Mouse (Mus musculus) erythroblast, adult 5-6 weeks (primary cell): ENCODE measurements around the gene Olfr1058. TPM values are rescaled to one million over a fixed set of nuclear protein-coding genes. Genes with fewer than 3 reads are reported as not detected.
"Not testable (repeated sequence)": the region's sequence is repeated elsewhere in the genome, so short reads cannot be mapped to it uniquely, and the experiment has no call there.

ENCODE experiments used
- ATAC-seq: replicated peaks from 2 replicates; pipeline ENCODE4 v1.8.0; 2016; ENCODE audit warnings: moderate number of reproducible peaks, mild to moderate bottlenecking, moderate TSS enrichment, inconsistent platforms; ENCODE audit not compliant: poor library complexity, low FRiP score, severe bottlenecking
- total RNA-seq, 2 experiments: library from RNA; stranded (forward) in 1 of 2; stranded (reverse) in 1 of 2; fragments of 150-400 nt in 1 of 2; fragments of 200-764, 138-1000 nt in 1 of 2; gene quantifications; 2 replicates each; pipeline versions ENCODE4 v1.2.3 to v1.2.4; 2015 to 2017; ENCODE audit warnings: low replicate concordance in 2 of 2

Olfr1058 gene
- total RNA-seq (2015; ENCODE audit: low replicate concordance) = not detected in 2 replicates
- not detected in 2 replicates for total RNA-seq (2017; ENCODE audit: low replicate concordance)

- ATAC-seq = not testable (repeated sequence)
Observed at GRCm38 (mm10) chr2:86388461-86388860, at the start of gene Olfr1058. Gene Olfr1058 (minus strand): TSS chr2:86388561.

- ATAC-seq = not testable (repeated sequence)
Observed at GRCm38 (mm10) chr2:86428511-86428910, 40.1 kb upstream of the Olfr1058 start.

GRCm38 (mm10) chr2:86426649-86427048, 38.3 kb upstream of the Olfr1058 start, which contains the start of gene Olfr1062:
Gene Olfr1062 (minus strand): TSS chr2:86426749.
- ATAC-seq = not testable (repeated sequence)

- no peak for ATAC-seq
Observed at GRCm38 (mm10) chr2:86413950-86414349, 25.6 kb upstream of the Olfr1058 start, which contains the start of gene Olfr1061. Gene Olfr1061 (minus strand): TSS chr2:86414050.

GRCm38 (mm10) chr2:86395114-86395513, 6.8 kb upstream of the Olfr1058 start:
- no peak for ATAC-seq

GRCm38 (mm10) chr2:86378293-86378692, 10.1 kb downstream of the Olfr1058 start, which contains the start of gene Olfr1057:
Gene Olfr1057 (minus strand): TSS chr2:86378393.
- no peak for ATAC-seq

- not testable (repeated sequence) for ATAC-seq
Observed at GRCm38 (mm10) chr2:86366342-86366741, 22.0 kb downstream of the Olfr1058 start.

- no peak for ATAC-seq
Observed at GRCm38 (mm10) chr2:86362369-86362768, 26.0 kb downstream of the Olfr1058 start, which contains the start of gene Olfr1056. Gene Olfr1056 (minus strand): TSS chr2:86362469.

- not testable (repeated sequence) for ATAC-seq
Observed at GRCm38 (mm10) chr2:86351751-86352150, 36.6 kb downstream of the Olfr1058 start.

GRCm38 (mm10) chr2:86350184-86350583, 38.2 kb downstream of the Olfr1058 start, which contains the start of gene Olfr1055:
Gene Olfr1055 (minus strand): TSS chr2:86350284.
- no peak for ATAC-seq

GRCm38 (mm10) chr2:86335333-86335732, 53.0 kb downstream of the Olfr1058 start, which contains the start of gene Olfr1054:
Gene Olfr1054 (minus strand): TSS chr2:86335433.
- ATAC-seq = no peak

Other genes with a start within 250 kb of the Olfr1058 start
- not detected in 2 replicates for gene Olfr1040, start 241.8 kb downstream of the Olfr1058 start, total RNA-seq (2015; ENCODE audit: low replicate concordance)
- 2.2 TPM in 1 of 2 replicates, not detected in the other for gene Olfr1040, start 241.8 kb downstream of the Olfr1058 start, total RNA-seq (2017; ENCODE audit: low replicate concordance)
- not detected in 2 replicates for gene Olfr1042, start 226.7 kb downstream of the Olfr1058 start, total RNA-seq (2015; ENCODE audit: low replicate concordance)
- not detected in 2 replicates for gene Olfr1042, start 226.7 kb downstream of the Olfr1058 start, total RNA-seq (2017; ENCODE audit: low replicate concordance)
- gene Olfr1043, start 221.0 kb downstream of the Olfr1058 start, total RNA-seq (2015; ENCODE audit: low replicate concordance) = not detected in 2 replicates
- not detected in 2 replicates for gene Olfr1043, start 221.0 kb downstream of the Olfr1058 start, total RNA-seq (2017; ENCODE audit: low replicate concordance)
- not detected in 2 replicates for gene Olfr1044, start 210.7 kb downstream of the Olfr1058 start, total RNA-seq (2015; ENCODE audit: low replicate concordance)
- 1.1 TPM in 1 of 2 replicates, not detected in the other for gene Olfr1044, start 210.7 kb downstream of the Olfr1058 start, total RNA-seq (2017; ENCODE audit: low replicate concordance)
- not detected in 2 replicates for gene Olfr52, start 202.9 kb downstream of the Olfr1058 start, total RNA-seq (2015; ENCODE audit: low replicate concordance)
- gene Olfr52, start 202.9 kb downstream of the Olfr1058 start, total RNA-seq (2017; ENCODE audit: low replicate concordance) = not detected in 2 replicates
- gene Olfr1045, start 185.6 kb downstream of the Olfr1058 start, total RNA-seq (2015; ENCODE audit: low replicate concordance) = not detected in 2 replicates
- not detected in 2 replicates for gene Olfr1045, start 185.6 kb downstream of the Olfr1058 start, total RNA-seq (2017; ENCODE audit: low replicate concordance)
- not detected in 2 replicates for gene Olfr1046, start 169.2 kb downstream of the Olfr1058 start, total RNA-seq (2015; ENCODE audit: low replicate concordance)
- gene Olfr1046, start 169.2 kb downstream of the Olfr1058 start, total RNA-seq (2017; ENCODE audit: low replicate concordance) = not detected in 2 replicates
- gene Olfr1047, start 157.2 kb downstream of the Olfr1058 start, total RNA-seq (2015; ENCODE audit: low replicate concordance) = not detected in 2 replicates
- not detected in 2 replicates for gene Olfr1047, start 157.2 kb downstream of the Olfr1058 start, total RNA-seq (2017; ENCODE audit: low replicate concordance)
- not detected in 2 replicates for gene Olfr1048, start 148.3 kb downstream of the Olfr1058 start, total RNA-seq (2015; ENCODE audit: low replicate concordance)
- not detected in 2 replicates for gene Olfr1048, start 148.3 kb downstream of the Olfr1058 start, total RNA-seq (2017; ENCODE audit: low replicate concordance)
- not detected in 2 replicates for gene Olfr1049, start 130.2 kb downstream of the Olfr1058 start, total RNA-seq (2015; ENCODE audit: low replicate concordance)
- not detected in 2 replicates for gene Olfr1049, start 130.2 kb downstream of the Olfr1058 start, total RNA-seq (2017; ENCODE audit: low replicate concordance)
- gene Olfr1051, start 109.5 kb downstream of the Olfr1058 start, total RNA-seq (2015; ENCODE audit: low replicate concordance) = not detected in 2 replicates
- not detected in 2 replicates for gene Olfr1051, start 109.5 kb downstream of the Olfr1058 start, total RNA-seq (2017; ENCODE audit: low replicate concordance)
- gene Olfr1052, start 96.1 kb downstream of the Olfr1058 start, total RNA-seq (2015; ENCODE audit: low replicate concordance) = not detected in 2 replicates
- gene Olfr1052, start 96.1 kb downstream of the Olfr1058 start, total RNA-seq (2017; ENCODE audit: low replicate concordance) = 1.2 TPM in 1 of 2 replicates, not detected in the other
- not detected in 2 replicates for gene Olfr1053, start 73.3 kb downstream of the Olfr1058 start, total RNA-seq (2015; ENCODE audit: low replicate concordance)
- gene Olfr1053, start 73.3 kb downstream of the Olfr1058 start, total RNA-seq (2017; ENCODE audit: low replicate concordance) = not detected in 2 replicates
- gene Olfr1054, start 53.1 kb downstream of the Olfr1058 start, total RNA-seq (2015; ENCODE audit: low replicate concordance) = not detected in 2 replicates
- gene Olfr1054, start 53.1 kb downstream of the Olfr1058 start, total RNA-seq (2017; ENCODE audit: low replicate concordance) = not detected in 2 replicates
- not detected in 2 replicates for gene Olfr1055, start 38.3 kb downstream of the Olfr1058 start, total RNA-seq (2015; ENCODE audit: low replicate concordance)
- gene Olfr1055, start 38.3 kb downstream of the Olfr1058 start, total RNA-seq (2017; ENCODE audit: low replicate concordance) = not detected in 2 replicates
- not detected in 2 replicates for gene Olfr1056, start 26.1 kb downstream of the Olfr1058 start, total RNA-seq (2015; ENCODE audit: low replicate concordance)
- gene Olfr1056, start 26.1 kb downstream of the Olfr1058 start, total RNA-seq (2017; ENCODE audit: low replicate concordance) = not detected in 2 replicates
- gene Olfr1057, start 10.2 kb downstream of the Olfr1058 start, total RNA-seq (2015; ENCODE audit: low replicate concordance) = not detected in 2 replicates
- gene Olfr1057, start 10.2 kb downstream of the Olfr1058 start, total RNA-seq (2017; ENCODE audit: low replicate concordance) = not detected in 2 replicates
- not detected in 2 replicates for gene Olfr1061, start 25.5 kb upstream of the Olfr1058 start, total RNA-seq (2015; ENCODE audit: low replicate concordance)
- gene Olfr1061, start 25.5 kb upstream of the Olfr1058 start, total RNA-seq (2017; ENCODE audit: low replicate concordance) = not detected in 2 replicates
- gene Olfr1062, start 38.2 kb upstream of the Olfr1058 start, total RNA-seq (2015; ENCODE audit: low replicate concordance) = 0.42 TPM in 1 of 2 replicates, not detected in the other
- not detected in 2 replicates for gene Olfr1062, start 38.2 kb upstream of the Olfr1058 start, total RNA-seq (2017; ENCODE audit: low replicate concordance)
- gene Olfr1065, start 62.0 kb upstream of the Olfr1058 start, total RNA-seq (2015; ENCODE audit: low replicate concordance) = not detected in 2 replicates
- not detected in 2 replicates for gene Olfr1065, start 62.0 kb upstream of the Olfr1058 start, total RNA-seq (2017; ENCODE audit: low replicate concordance)
- gene Olfr1066, start 67.7 kb upstream of the Olfr1058 start, total RNA-seq (2015; ENCODE audit: low replicate concordance) = not detected in 2 replicates
- gene Olfr1066, start 67.7 kb upstream of the Olfr1058 start, total RNA-seq (2017; ENCODE audit: low replicate concordance) = not detected in 2 replicates
- not detected in 2 replicates for gene Olfr228, start 98.8 kb upstream of the Olfr1058 start, total RNA-seq (2015; ENCODE audit: low replicate concordance)
- not detected in 2 replicates for gene Olfr228, start 98.8 kb upstream of the Olfr1058 start, total RNA-seq (2017; ENCODE audit: low replicate concordance)
- gene Olfr1076, start 119.9 kb upstream of the Olfr1058 start, total RNA-seq (2015; ENCODE audit: low replicate concordance) = not detected in 2 replicates
- not detected in 2 replicates for gene Olfr1076, start 119.9 kb upstream of the Olfr1058 start, total RNA-seq (2017; ENCODE audit: low replicate concordance)
- not detected in 2 replicates for gene Olfr1079, start 153.9 kb upstream of the Olfr1058 start, total RNA-seq (2015; ENCODE audit: low replicate concordance)
- gene Olfr1079, start 153.9 kb upstream of the Olfr1058 start, total RNA-seq (2017; ENCODE audit: low replicate concordance) = not detected in 2 replicates
- not detected in 2 replicates for gene Olfr1080, start 169.7 kb upstream of the Olfr1058 start, total RNA-seq (2015; ENCODE audit: low replicate concordance)
- not detected in 2 replicates for gene Olfr1080, start 169.7 kb upstream of the Olfr1058 start, total RNA-seq (2017; ENCODE audit: low replicate concordance)
- not detected in 2 replicates for gene Olfr1082, start 210.4 kb upstream of the Olfr1058 start, total RNA-seq (2015; ENCODE audit: low replicate concordance)
- gene Olfr1082, start 210.4 kb upstream of the Olfr1058 start, total RNA-seq (2017; ENCODE audit: low replicate concordance) = not detected in 2 replicates